Mouse (Mus musculus) myocyte (in vitro differentiated cells): ENCODE measurements around the gene Aifm1. TPM values are rescaled to one million over a fixed set of nuclear protein-coding genes. Genes with fewer than 3 reads are reported as not detected.

Experiments used
- H3K27me3 ChIP-seq: one replicate; pipeline ENCODE4 v1.6.1; 2011; ENCODE audit not compliant: control insufficient read depth, insufficient read depth, insufficient read length
- H3K36me3 ChIP-seq: one replicate; pipeline ENCODE4 v1.6.1; 2011; ENCODE audit not compliant: control insufficient read depth, insufficient read depth
- H3K4me2 ChIP-seq: one replicate; pipeline ENCODE4 v1.6.1; 2011; ENCODE audit warnings: low read depth, control low read depth
- H3K4me3 ChIP-seq: one replicate; pipeline ENCODE4 v1.5.1; 2011; ENCODE audit warnings: mild to moderate bottlenecking, control low read depth, moderate library complexity
- H3K79me2 ChIP-seq: one replicate; pipeline ENCODE4 v1.6.1; 2011; ENCODE audit not compliant: control insufficient read depth, insufficient read depth
- H3ac ChIP-seq: one replicate; pipeline ENCODE4 v1.6.1; 2011; ENCODE audit not compliant: control insufficient read depth, insufficient read length
- CEBPB ChIP-seq: IDR thresholded peaks from 2 replicates; pipeline ENCODE4 v1.6.1; 2011; ENCODE audit warnings: mild to moderate bottlenecking, moderate library complexity; ENCODE audit not compliant: poor library complexity, insufficient read depth, severe bottlenecking
- E2F4 ChIP-seq: IDR thresholded peaks from one replicate; pipeline ENCODE4 v1.6.1; 2011; ENCODE audit warnings: mild to moderate bottlenecking, control low read depth, moderate library complexity; ENCODE audit not compliant: insufficient read depth
- MAX ChIP-seq: IDR thresholded peaks from one replicate; pipeline ENCODE4 v1.6.1; 2011; ENCODE audit warnings: low read depth, mild to moderate bottlenecking, control low read depth
- MYOD1 ChIP-seq, 3 experiments: IDR thresholded peaks; one replicate each; pipeline ENCODE4 v1.6.1; 2011; ENCODE audit warnings: control low read depth in 2 of 3, low read depth in 2 of 3, mild to moderate bottlenecking in 2 of 3, moderate library complexity in 1 of 3; ENCODE audit not compliant: insufficient read length in 2 of 3, control insufficient read depth in 1 of 3
- MYOG ChIP-seq, 3 experiments: IDR thresholded peaks; one replicate each; pipeline ENCODE4 v1.6.1; 2011; ENCODE audit warnings: control low read depth in 2 of 3, low read depth in 2 of 3, mild to moderate bottlenecking in 2 of 3; ENCODE audit not compliant: insufficient read length in 2 of 3, control insufficient read depth in 1 of 3, insufficient read depth in 1 of 3
- POLR2A ChIP-seq: IDR thresholded peaks from one replicate; pipeline ENCODE4 v1.6.1; 2011; ENCODE audit warnings: low read depth, mild to moderate bottlenecking, control low read depth, moderate library complexity; ENCODE audit not compliant: insufficient read length
- POLR2AphosphoS2 ChIP-seq: IDR thresholded peaks from one replicate; pipeline ENCODE4 v1.6.1; 2011; ENCODE audit warnings: low read depth, control low read depth; ENCODE audit not compliant: insufficient read length
- REST ChIP-seq: IDR thresholded peaks from one replicate; pipeline ENCODE4 v1.6.1; 2011; ENCODE audit warnings: mild to moderate bottlenecking, control low read depth, moderate library complexity; ENCODE audit not compliant: insufficient read depth, insufficient read length
- SRF ChIP-seq: IDR thresholded peaks from one replicate; pipeline ENCODE4 v1.6.1; 2011; ENCODE audit warnings: low read depth; ENCODE audit not compliant: control insufficient read depth, insufficient read length
- TCF12 ChIP-seq: IDR thresholded peaks from one replicate; pipeline ENCODE4 v1.6.1; 2011; ENCODE audit warnings: mild to moderate bottlenecking, control low read depth; ENCODE audit not compliant: poor library complexity, insufficient read depth, severe bottlenecking
- TCF3 ChIP-seq: IDR thresholded peaks from one replicate; pipeline ENCODE4 v1.6.1; 2011; ENCODE audit warnings: low read depth, control low read depth; ENCODE audit not compliant: insufficient read length
- USF1 ChIP-seq: IDR thresholded peaks from one replicate; pipeline ENCODE4 v1.6.1; 2011; ENCODE audit warnings: low read depth, mild to moderate bottlenecking, control low read depth, moderate library complexity
- polyA plus RNA-seq: library from polyadenylated mRNA; unstranded; fragments of >200 nt; fragmentation: generic; extraction: Trizol; gene quantifications from one replicate; pipeline ENCODE4 v1.2.1, GENCODE M21; 2012; ENCODE audit warnings: missing spikeins

The Aifm1 gene
- polyA plus RNA-seq, 1 experiment = 33.2 TPM

GRCm38 (mm10) chrX:48434251-48434650, 79.1 kb downstream of the Aifm1 start:
- H3K27me3 ChIP-seq = no peaks in the 10 kb centered on the region
- H3K79me2 ChIP-seq = peaks cover 28% of the 10 kb centered on the region
- no peak overlapping the region for H3ac ChIP-seq
- TF ChIP-seq POLR2AphosphoS2 (no peak), CEBPB (no peak), TCF12 (no peak), POLR2A (no peak), E2F4 (no peak), REST (no peak), TCF3 (no peak)
- H3K36me3 ChIP-seq = no peaks in the 10 kb centered on the region
- H3K4me3 ChIP-seq = no peak overlapping the region
- H3K4me2 ChIP-seq = no peak overlapping the region

- Histone ChIP-seq H3K4me2 (no peak overlapping the region), H3K4me3 (no peak overlapping the region), H3K79me2 (peaks cover 25% of the 10 kb centered on the region), H3ac (no peak overlapping the region), H3K36me3 (no peaks in the 10 kb centered on the region), H3K27me3 (no peaks in the 10 kb centered on the region)
- no peak for TF ChIP-seq USF1
- TF ChIP-seq TCF12 = no peak
- no peak for TF ChIP-seq MYOD1 (IDR thresholded peaks at IDR 0.05; ENCODE audit: control insufficient read depth in 1 of 3, insufficient read length in 2 of 3, low read depth in 2 of 3)
- no peak for TF ChIP-seq E2F4
- no peak for TF ChIP-seq SRF
- TF ChIP-seq MYOG (IDR thresholded peaks at IDR 0.05; ENCODE audit: control insufficient read depth in 1 of 3, insufficient read depth in 1 of 3, insufficient read length in 2 of 3, low read depth in 2 of 3) = no peak
These were observed 79.8 kb downstream of the Aifm1 start for GRCm38 (mm10) chrX:48433527-48433899.

GRCm38 (mm10) chrX:48432599-48433526, 80.5 kb downstream of the Aifm1 start:
- no peak overlapping the region for H3K4me2 ChIP-seq
- H3K27me3 ChIP-seq = no peaks in the 10 kb centered on the region

GRCm38 (mm10) chrX:48429538-48429937, 83.8 kb downstream of the Aifm1 start:
- no peaks in the 10 kb centered on the region for H3K36me3 ChIP-seq
- TF ChIP-seq TCF12 (no peak), TCF3 (no peak), CEBPB (no peak), POLR2AphosphoS2 (no peak), MYOD1 (IDR thresholded peaks at IDR 0.05; ENCODE audit: control insufficient read depth in 1 of 3, insufficient read length in 2 of 3, low read depth in 2 of 3) (no peak), USF1 (no peak), SRF (no peak), POLR2A (no peak), REST (no peak), E2F4 (no peak), MAX (no peak), MYOG (IDR thresholded peaks at IDR 0.05; ENCODE audit: control insufficient read depth in 1 of 3, insufficient read depth in 1 of 3, insufficient read length in 2 of 3, low read depth in 2 of 3) (no peak)

More at GRCm38 (mm10) chrX:48432599-48433526, 80.5 kb downstream of the Aifm1 start:
- H3K4me3 ChIP-seq = no peak overlapping the region
- H3K79me2 ChIP-seq = peaks cover 20% of the 10 kb centered on the region
- H3ac ChIP-seq = no peak overlapping the region
- no peaks in the 10 kb centered on the region for H3K36me3 ChIP-seq
- TF ChIP-seq MAX = no peak
- no peak for TF ChIP-seq POLR2A
- TF ChIP-seq CEBPB = no peak
- TF ChIP-seq POLR2AphosphoS2 = no peak
- no peak for TF ChIP-seq TCF12
- no peak for TF ChIP-seq MYOG (IDR thresholded peaks at IDR 0.05; ENCODE audit: control insufficient read depth in 1 of 3, insufficient read depth in 1 of 3, insufficient read length in 2 of 3, low read depth in 2 of 3)
- no peak for TF ChIP-seq SRF
- no peak for TF ChIP-seq E2F4
- no peak for TF ChIP-seq MYOD1 (IDR thresholded peaks at IDR 0.05; ENCODE audit: control insufficient read depth in 1 of 3, insufficient read length in 2 of 3, low read depth in 2 of 3)
- no peak for TF ChIP-seq TCF3
- no peak for TF ChIP-seq REST
- TF ChIP-seq USF1 = no peak

GRCm38 (mm10) chrX:48429100-48429499, 84.3 kb downstream of the Aifm1 start:
- Histone ChIP-seq H3ac (no peak overlapping the region), H3K36me3 (no peaks in the 10 kb centered on the region), H3K4me2 (no peak overlapping the region), H3K4me3 (no peak overlapping the region), H3K79me2 (peaks cover 26% of the 10 kb centered on the region), H3K27me3 (no peaks in the 10 kb centered on the region)
- TF ChIP-seq MAX (no peak), TCF3 (no peak), TCF12 (no peak), POLR2A (no peak)

More at GRCm38 (mm10) chrX:48429538-48429937, 83.8 kb downstream of the Aifm1 start:
- Histone ChIP-seq H3ac (no peak overlapping the region), H3K79me2 (peaks cover 30% of the 10 kb centered on the region), H3K4me3 (no peak overlapping the region), H3K27me3 (no peaks in the 10 kb centered on the region), H3K4me2 (no peak overlapping the region)
